17 mouse cellular contexts compared by ENCODE assay signal in the genomic region with DNA sequence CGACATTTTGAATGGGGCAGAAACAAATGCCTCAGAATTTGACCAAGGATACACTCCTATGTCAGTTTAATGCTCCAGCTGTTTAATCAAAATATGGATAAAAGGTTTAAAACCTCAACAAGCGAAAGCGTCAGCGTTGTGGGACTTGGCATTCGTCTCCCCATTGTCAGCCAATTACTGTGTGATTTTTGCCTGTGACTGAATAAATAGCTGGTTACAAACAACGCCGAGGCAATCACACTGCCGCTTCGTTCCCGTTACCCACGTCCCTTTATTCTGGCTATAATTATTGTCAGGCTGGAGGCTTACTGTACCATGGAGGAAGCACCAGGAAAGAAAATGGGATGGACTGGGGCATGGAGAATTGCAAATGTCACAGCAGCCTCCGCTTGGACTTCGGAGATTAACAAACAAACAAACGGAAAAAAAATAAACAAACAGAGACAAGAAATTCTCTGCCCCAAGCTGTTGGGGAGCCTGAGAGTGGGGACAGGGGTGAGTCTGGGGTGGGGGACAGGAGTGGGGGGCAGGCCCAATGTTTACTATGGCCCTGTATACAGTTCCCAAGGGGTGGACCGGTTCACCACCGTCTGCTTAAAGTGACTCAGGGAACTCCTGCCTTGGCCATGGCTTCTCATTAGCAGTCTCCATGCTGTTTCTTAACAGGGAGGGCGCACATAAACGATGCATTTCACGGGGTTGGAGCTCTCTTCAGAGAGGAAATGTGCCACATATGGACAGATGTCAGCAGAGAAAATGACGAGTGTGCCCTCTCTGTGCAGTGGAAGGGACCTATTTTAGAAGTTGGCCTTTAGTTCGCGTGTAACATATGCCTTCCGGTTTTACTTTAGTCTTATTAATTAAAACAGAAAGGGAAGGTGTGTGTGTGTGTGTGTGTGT.
A peak's percentile ranks its signal among the peaks of the same experiment; 100 is the strongest.
DNase-seq lines count a peak whose midpoint lies in the region; ATAC-seq lines count a peak whose summit lies in the region.
"Had no signal": no experiment of that assay in that cellular context is flagged by ENCODE, and none has a peak within 500 bp of the region (broad histone marks: within the 10 kb centered on the region; RNA-seq: fewer than 3 reads in every experiment).

No protein-coding gene starts in this region.

- H3K36me3 ChIP-seq in forebrain, embryonic 11.5 days (ENCODE audit: control insufficient read depth, insufficient read depth, low read length): no peaks in the 10 kb centered on the region
- no peaks in the 10 kb centered on the region for H3K36me3 ChIP-seq in forebrain, embryonic 12.5 days (replicated peaks)
- no peaks in the 10 kb centered on the region for H3K36me3 ChIP-seq in forebrain, embryonic 16.5 days (ENCODE audit: control insufficient read depth, insufficient read depth)
- H3K36me3 ChIP-seq in hindbrain, embryonic 15.5 days: no peaks in the 10 kb centered on the region
- no peaks in the 10 kb centered on the region for H3K36me3 ChIP-seq in midbrain, embryonic 16.5 days (ENCODE audit: control insufficient read depth, insufficient read depth, low read length)
- H3K36me3 ChIP-seq: embryonic facial prominence, embryonic 12.5 days had no signal

- 0 out of 2 replicates have a peak, but pooled peaks cover 2% of the 10 kb centered on the region for H3K4me1 ChIP-seq in forebrain, embryonic 11.5 days (replicated peaks; ENCODE audit: control insufficient read depth, insufficient read depth, low read length)
- peaks cover 5% of the 10 kb centered on the region; the same call in 1 of the 2 replicates for H3K4me1 ChIP-seq in forebrain, embryonic 12.5 days
- peaks cover 8% of the 10 kb centered on the region for H3K4me1 ChIP-seq in forebrain, embryonic 16.5 days (replicated peaks; ENCODE audit: control insufficient read depth, insufficient read depth, low read length)
- peaks cover 9% of the 10 kb centered on the region for H3K4me1 ChIP-seq in hindbrain, embryonic 15.5 days (replicated peaks)
- H3K4me1 ChIP-seq in midbrain, embryonic 16.5 days (ENCODE audit: control insufficient read depth, insufficient read depth, low read length): peaks cover 11% of the 10 kb centered on the region; the same call in 1 of the 2 replicates

- no peak overlapping the region for H3K9ac ChIP-seq in forebrain, embryonic 11.5 days (ENCODE audit: low read length)
- no peak overlapping the region for H3K9ac ChIP-seq in forebrain, embryonic 12.5 days
- no peak overlapping the region for H3K9ac ChIP-seq in forebrain, embryonic 16.5 days (replicated peaks; ENCODE audit: low read depth, low read length)
- no peak overlapping the region for H3K9ac ChIP-seq in hindbrain, embryonic 15.5 days
- H3K9ac ChIP-seq in midbrain, embryonic 16.5 days (ENCODE audit: low read depth, low read length): no peak overlapping the region
- H3K9ac ChIP-seq: embryonic facial prominence, embryonic 12.5 days; liver, postnatal 0 days had no signal

- no peak for ATAC-seq in forebrain, embryonic 11.5 days (replicated peaks; ENCODE audit: low FRiP score)
- no peak for ATAC-seq in forebrain, embryonic 12.5 days (ENCODE audit: low FRiP score)
- ATAC-seq in forebrain, embryonic 16.5 days: no peak
- no peak for ATAC-seq in hindbrain, embryonic 15.5 days (ENCODE audit: low FRiP score, low read depth)
- ATAC-seq in midbrain, embryonic 16.5 days: no peak
- no peak for ATAC-seq in megakaryocyte-erythroid progenitor cell, adult 5-6 weeks (replicated peaks; ENCODE audit: low FRiP score, low TSS enrichment, poor library complexity, severe bottlenecking)
- ATAC-seq: liver, postnatal 0 days had no signal

- no peak overlapping the region for H3K27ac ChIP-seq in forebrain, embryonic 11.5 days (ENCODE audit: low read depth, low read length)
- no peak overlapping the region for H3K27ac ChIP-seq in forebrain, embryonic 12.5 days
- H3K27ac ChIP-seq in forebrain, embryonic 16.5 days (ENCODE audit: low read length): no peak overlapping the region
- H3K27ac ChIP-seq in hindbrain, embryonic 15.5 days (replicated peaks): 0 out of 2 replicates have a peak overlapping the region, but pooled peaks have one; percentile 4
- H3K27ac ChIP-seq in midbrain, embryonic 16.5 days (ENCODE audit: low read length): peak overlapping the region; percentile 47; the same call in 1 of the 2 replicates
- H3K27ac ChIP-seq: embryonic facial prominence, embryonic 12.5 days had no signal

- H3K4me3 ChIP-seq in forebrain, embryonic 11.5 days (ENCODE audit: low read depth, low read length): no peak overlapping the region
- H3K4me3 ChIP-seq in forebrain, embryonic 12.5 days (replicated peaks): no peak overlapping the region
- no peak overlapping the region for H3K4me3 ChIP-seq in forebrain, embryonic 16.5 days (replicated peaks; ENCODE audit: low read length)
- no peak overlapping the region for H3K4me3 ChIP-seq in hindbrain, embryonic 15.5 days
- no peak overlapping the region for H3K4me3 ChIP-seq in midbrain, embryonic 16.5 days (ENCODE audit: low read depth, low read length)
- H3K4me3 ChIP-seq: embryonic facial prominence, embryonic 12.5 days had no signal

- 72% methylated on average over 23 of the region's 23 CpGs for WGBS in forebrain, embryonic 11.5 days
- 56% methylated on average over 23 of the region's 23 CpGs for WGBS in forebrain, embryonic 12.5 days
- 29% methylated on average over 23 of the region's 23 CpGs for WGBS in forebrain, embryonic 16.5 days
- WGBS in hindbrain, embryonic 15.5 days: 31% methylated on average over 23 of the region's 23 CpGs
- WGBS in midbrain, embryonic 16.5 days: 36% methylated on average over 23 of the region's 23 CpGs

- no peaks in the 10 kb centered on the region for H3K9me3 ChIP-seq in forebrain, embryonic 11.5 days (ENCODE audit: control insufficient read depth, low read length)
- no peaks in the 10 kb centered on the region for H3K9me3 ChIP-seq in forebrain, embryonic 12.5 days
- H3K9me3 ChIP-seq in forebrain, embryonic 16.5 days (ENCODE audit: control insufficient read depth, low read length): no peaks in the 10 kb centered on the region
- H3K9me3 ChIP-seq in hindbrain, embryonic 15.5 days: no peaks in the 10 kb centered on the region
- no peaks in the 10 kb centered on the region for H3K9me3 ChIP-seq in midbrain, embryonic 16.5 days (replicated peaks; ENCODE audit: control insufficient read depth, low read length, poor library complexity, severe bottlenecking)
- H3K9me3 ChIP-seq: embryonic facial prominence, embryonic 12.5 days had no signal

- DNase-seq in forebrain, embryonic 11.5 days (ENCODE audit: low spot score): peak; percentile 39
- no peak for DNase-seq in yolk sac, embryonic 10.5 days (ENCODE audit: low spot score)
- DNase-seq in adrenal gland, adult 2 months: no peak
- DNase-seq: cerebellum, adult 11 months; cerebellum, postnatal 25 days; gastrocnemius, postnatal 14 days; kidney, adult 2 months; kidney, postnatal 14 days; liver; liver, postnatal 0 days; lung, postnatal 14 days had no signal

- no peaks in the 10 kb centered on the region for H3K27me3 ChIP-seq in forebrain, embryonic 11.5 days (ENCODE audit: control insufficient read depth, insufficient read depth, low read length)
- H3K27me3 ChIP-seq in forebrain, embryonic 12.5 days: peaks cover 26% of the 10 kb centered on the region; the same call in 1 of the 2 replicates
- no peaks in the 10 kb centered on the region for H3K27me3 ChIP-seq in forebrain, embryonic 16.5 days (replicated peaks; ENCODE audit: control insufficient read depth, insufficient read depth, low read length)
- no peaks in the 10 kb centered on the region for H3K27me3 ChIP-seq in hindbrain, embryonic 15.5 days
- H3K27me3 ChIP-seq in midbrain, embryonic 16.5 days (ENCODE audit: control insufficient read depth, insufficient read depth, low read depth, low read length): no peaks in the 10 kb centered on the region
- H3K27me3 ChIP-seq: embryonic facial prominence, embryonic 12.5 days had no signal

- H3K4me2 ChIP-seq in forebrain, embryonic 11.5 days (ENCODE audit: low read depth, low read length, severe bottlenecking): no peak overlapping the region
- no peak overlapping the region for H3K4me2 ChIP-seq in forebrain, embryonic 12.5 days
- peak overlapping the region; percentile 29; the same call in 1 of the 2 replicates for H3K4me2 ChIP-seq in forebrain, embryonic 16.5 days (ENCODE audit: low read length)
- peak overlapping the region; percentile 32 for H3K4me2 ChIP-seq in hindbrain, embryonic 15.5 days
- H3K4me2 ChIP-seq in midbrain, embryonic 16.5 days (ENCODE audit: low read length): peak overlapping the region; percentile 12; the same call in 1 of the 2 replicates
- H3K4me2 ChIP-seq: embryonic facial prominence, embryonic 12.5 days had no signal

Comparison
In these comparisons a context has a peak if more than half of its experiments do, and no peak if none do; other contexts are left out.
1. H3K4me2 ChIP-seq: peak in forebrain, embryonic 16.5 days (single experiment), hindbrain, embryonic 15.5 days (single experiment) and midbrain, embryonic 16.5 days (single experiment); none in forebrain, embryonic 11.5 days (single experiment) and forebrain, embryonic 12.5 days (single experiment).
2. H3K27ac ChIP-seq: peak in hindbrain, embryonic 15.5 days (single experiment) and midbrain, embryonic 16.5 days (single experiment); none in forebrain, embryonic 11.5 days (single experiment), forebrain, embryonic 12.5 days (single experiment) and forebrain, embryonic 16.5 days (single experiment).